Mouse (Mus musculus) E14TG2a.4 (cell line): ENCODE results near the gene Prkci.

ENCODE experiments used
- CTCF ChIP-seq: conservative IDR thresholded peaks from 2 replicates; pipeline ENCODE4 v1.5.1; 2014; ENCODE audit warnings: low read length
- NANOG ChIP-seq: IDR thresholded peaks from 2 replicates; pipeline ENCODE4 v1.6.1; 2014; ENCODE audit warnings: borderline replicate concordance, low read length, mixed read lengths

- TF ChIP-seq CTCF (no peak), NANOG (no peak)
These were observed 42.3 kb downstream of the Prkci start for GRCm38 (mm10) chr3:31037851-31038250.
